Mouse (Mus musculus): Measurements from ENCODE around the gene Aig1.

DNA sequence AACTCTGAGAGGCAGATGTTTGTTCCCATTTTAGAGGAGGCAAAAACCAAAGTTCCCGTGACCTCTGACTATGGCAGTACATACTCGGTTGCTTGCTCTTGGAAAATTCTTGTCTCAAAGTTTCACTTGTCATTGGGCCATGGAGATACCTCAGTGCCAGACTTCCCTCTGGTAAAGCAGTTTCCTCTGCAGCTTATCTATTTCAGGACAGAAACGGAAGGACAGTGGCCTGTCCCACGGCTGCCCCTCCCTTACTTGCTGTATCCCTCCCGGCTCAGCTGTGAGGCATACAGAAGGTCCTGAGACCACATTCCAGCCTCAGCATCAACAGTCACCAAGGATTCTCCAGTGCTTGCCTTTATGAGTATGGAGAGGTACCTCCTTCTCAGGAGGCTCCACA, 182.7 kb downstream of the Aig1 start:
- TF ChIP-seq GATA1 (IDR thresholded peaks at IDR 0.05; ENCODE audit: borderline replicate concordance, low read length) (peak; percentile 86; the same call in 2 of the 3 replicates), FLI1 (IDR thresholded peaks at IDR 0.05; ENCODE audit: low read length) (peak; percentile 75)
